Mouse (Mus musculus) embryonic stem cell, embryonic (primary cell): ENCODE data around the gene Fam107b.

Experiments
- CTCF ChIA-PET, 4 experiments: fragments of 300-600 bp in 2 of 4; fragments of 350-600 bp in 2 of 4; sonication (Branson Sonifier 250); formaldehyde crosslinking; loops; one replicate each; lab custom pipeline; 2022; ENCODE audit warnings: inconsistent platforms in 2 of 4; lab: Charles Lee
- POLR2A ChIA-PET, 4 experiments: fragments of 300-600 bp in 2 of 4; fragments of 350-600 bp in 2 of 4; sonication (Branson Sonifier 250); formaldehyde crosslinking; loops; one replicate each; lab custom pipeline; 2022; ENCODE audit warnings: antibody characterized with exemption in 4 of 4, inconsistent platforms in 1 of 4; lab: Charles Lee

Fam107b gene

GRCm38 (mm10) chr2:3805742-3806141 lies 235.5 kb downstream of the Fam107b start:
- CTCF ChIA-PET = interaction anchor here in 2 of 4 experiments (0.6 to 2.0 kb wide), 3 partner anchors 259 to 457 kb away, joined by 3 to 6 read pairs (median 5); no protein-coding TSS in a partner anchor
- POLR2A ChIA-PET = no interaction called here

GRCm38 (mm10) chr2:3810321-3810720 lies 240.0 kb downstream of the Fam107b start:
- ChIA-PET POLR2A (no interaction called here), CTCF (interaction anchor here in 1 of 4 experiments (1.1 kb wide), 1 partner anchor 10 kb away, joined by 3 read pairs; no protein-coding TSS in a partner anchor)

GRCm38 (mm10) chr2:3816142-3816609 lies 245.9 kb downstream of the Fam107b start:
- CTCF ChIA-PET = interaction anchor here in 2 of 4 experiments (0.6 to 1.4 kb wide), 2 partner anchors 186 to 785 kb away, joined by 3 read pairs; no protein-coding TSS in a partner anchor
- POLR2A ChIA-PET = interaction anchor here in 1 of 4 experiments (1.0 kb wide), 1 partner anchor 11 kb away, joined by 3 read pairs; no protein-coding TSS in a partner anchor

- ChIA-PET CTCF (interaction anchor here in 1 of 4 experiments (0.5 kb wide), 1 partner anchor 361 kb away, joined by 3 read pairs; no protein-coding TSS in a partner anchor), POLR2A (interaction anchor here in 1 of 4 experiments (0.7 kb wide), 1 partner anchor 72 kb away, joined by 3 read pairs; no protein-coding TSS in a partner anchor)
Observed at GRCm38 (mm10) chr2:3817626-3818025, 247.3 kb downstream of the Fam107b start.

GRCm38 (mm10) chr2:3822483-3823455 lies 252.5 kb downstream of the Fam107b start:
- POLR2A ChIA-PET = no interaction called here
- CTCF ChIA-PET = no interaction called here
